Mouse (Mus musculus) olfactory bulb, adult 2 months (tissue): ENCODE data around the gene St6galnac3.

Experiments used
- CTCF ChIP-seq: fragments of 200-500 bp; IDR thresholded peaks from 2 replicates; pipeline ENCODE4 v1.5.1; 2012; ENCODE audit warnings: low read depth, mild to moderate bottlenecking, low read length, moderate library complexity; ENCODE audit not compliant: insufficient read depth
- POLR2A ChIP-seq: fragments of 200-500 bp; IDR thresholded peaks from 2 replicates; pipeline ENCODE4 v1.6.1; 2012; ENCODE audit warnings: mild to moderate bottlenecking, low read depth, low read length, moderate library complexity; ENCODE audit not compliant: insufficient read depth

GRCm38 (mm10) chr3:153606331-153606730 is 118.6 kb downstream of the St6galnac3 start:
- TF ChIP-seq CTCF, result no peak
- TF ChIP-seq POLR2A, result no peak
